Mouse (Mus musculus): ENCODE data around the gene Hagh.
A peak's percentile ranks its signal among the peaks of the same experiment; 100 is the strongest.

DNA sequence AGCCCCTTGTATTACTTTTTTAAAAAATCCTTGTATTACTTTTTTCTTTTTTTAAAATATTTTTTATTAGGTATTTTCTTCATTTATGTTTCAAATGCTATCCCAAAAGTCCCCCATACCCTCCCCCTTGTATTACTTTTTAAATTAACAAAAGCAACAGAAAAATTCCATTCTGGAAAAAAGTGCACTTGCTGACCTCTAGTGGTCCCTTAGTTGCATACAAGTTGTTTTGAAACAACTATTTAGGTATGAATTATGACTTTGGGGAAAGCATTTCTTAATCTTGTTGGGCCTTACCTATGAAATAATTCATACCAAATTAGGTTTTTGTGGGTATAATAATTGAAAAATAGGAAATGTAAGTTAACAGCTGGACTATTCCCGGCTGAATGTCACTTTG is 22.4 kb upstream of the Hagh start:
- TF ChIP-seq CTCF (IDR thresholded peaks at IDR 0.05; ENCODE audit: low read depth) (peak; percentile 43), EP300 (IDR thresholded peaks at IDR 0.05; ENCODE audit: low read depth) (no peak)

Data from heart, postnatal 0 days (tissue).